Mouse (Mus musculus): ENCODE measurements at regions not wholly inside any gene's neighbourhood (a gene's known extent, or its start where the extent isn't known, plus 50 kb on each side); places are given as distances from the start of the nearest gene placed in this dataset.
A peak's percentile ranks its signal among the peaks of the same experiment; 100 is the strongest.

- Histone ChIP-seq H3K36me3 (ENCODE audit: poor library complexity, severe bottlenecking) (no peaks in the 10 kb centered on the region), H3K4me1 (peaks cover 4% of the 10 kb centered on the region; the same call in 1 of the 2 replicates), H3K4me3 (no peak overlapping the region), H3K9me3 (replicated peaks) (no peaks in the 10 kb centered on the region), H3K9ac (no peak overlapping the region), H3K27me3 (no peaks in the 10 kb centered on the region), H3K27ac (no peak overlapping the region), H3K4me2 (no peak overlapping the region)
- no peak for ATAC-seq
- WGBS, result 93% methylated on average over 5 of the region's 5 CpGs
These were observed 136.4 kb upstream of the Lrfn2 start for GRCm38 (mm10) chr17:48795773-48796172.

GRCm38 (mm10) chr17:48798196-48798595, 134.0 kb upstream of the Lrfn2 start:
- H3K4me1 ChIP-seq, result no peaks in the 10 kb centered on the region
- WGBS, result 84% methylated on average over 3 of the region's 3 CpGs
- H3K36me3 ChIP-seq (ENCODE audit: poor library complexity, severe bottlenecking), result no peaks in the 10 kb centered on the region
- no peak overlapping the region for H3K4me2 ChIP-seq
- no peak overlapping the region for H3K9ac ChIP-seq
- no peak overlapping the region for H3K4me3 ChIP-seq
- no peak overlapping the region for H3K27ac ChIP-seq
- no peaks in the 10 kb centered on the region for H3K27me3 ChIP-seq
- no peak for ATAC-seq
- H3K9me3 ChIP-seq (replicated peaks), result no peaks in the 10 kb centered on the region

- no peaks in the 10 kb centered on the region for H3K36me3 ChIP-seq (ENCODE audit: poor library complexity, severe bottlenecking)
- no peak overlapping the region for H3K4me2 ChIP-seq
- H3K9me3 ChIP-seq (replicated peaks), result no peaks in the 10 kb centered on the region
- no peak overlapping the region for H3K9ac ChIP-seq
- 78% methylated on average over 7 of the region's 7 CpGs for WGBS
- H3K27me3 ChIP-seq, result no peaks in the 10 kb centered on the region
- ATAC-seq, result no peak
- H3K4me1 ChIP-seq, result no peaks in the 10 kb centered on the region
- no peak overlapping the region for H3K27ac ChIP-seq
- H3K4me3 ChIP-seq, result no peak overlapping the region
These were observed 129.5 kb upstream of the Lrfn2 start for GRCm38 (mm10) chr17:48802673-48803072.

GRCm38 (mm10) chr17:48807905-48808304, 124.3 kb upstream of the Lrfn2 start:
- ATAC-seq, result no peak
- H3K9ac ChIP-seq, result no peak overlapping the region
- 69% methylated on average over 3 of the region's 3 CpGs for WGBS

GRCm38 (mm10) chr17:48814753-48815504, 117.2 kb upstream of the Lrfn2 start:
- no peak overlapping the region for H3K9ac ChIP-seq
- H3K4me3 ChIP-seq, result no peak overlapping the region
- no peaks in the 10 kb centered on the region for H3K9me3 ChIP-seq (replicated peaks)
- peaks cover 21% of the 10 kb centered on the region; the same call in 1 of the 2 replicates for H3K4me1 ChIP-seq
- H3K36me3 ChIP-seq (ENCODE audit: poor library complexity, severe bottlenecking), result no peaks in the 10 kb centered on the region
- WGBS, result 41% methylated on average over 15 of the region's 15 CpGs
- H3K27ac ChIP-seq, result no peak overlapping the region
- H3K27me3 ChIP-seq, result no peaks in the 10 kb centered on the region
- H3K4me2 ChIP-seq, result no peak overlapping the region
- ATAC-seq, result 0 out of 2 replicates have a peak, but pooled peaks have one; percentile 36

More at GRCm38 (mm10) chr17:48807905-48808304, 124.3 kb upstream of the Lrfn2 start:
- H3K27ac ChIP-seq, result no peak overlapping the region
- no peak overlapping the region for H3K4me2 ChIP-seq
- no peak overlapping the region for H3K4me3 ChIP-seq
- no peaks in the 10 kb centered on the region for H3K27me3 ChIP-seq
- H3K36me3 ChIP-seq (ENCODE audit: poor library complexity, severe bottlenecking), result no peaks in the 10 kb centered on the region
- H3K9me3 ChIP-seq (replicated peaks), result no peaks in the 10 kb centered on the region
- H3K4me1 ChIP-seq, result peaks cover 9% of the 10 kb centered on the region; the same call in 1 of the 2 replicates

GRCm38 (mm10) chr17:48816588-48817324, 115.4 kb upstream of the Lrfn2 start:
- no peak overlapping the region for H3K27ac ChIP-seq
- no peak for ATAC-seq
- H3K4me3 ChIP-seq, result no peak overlapping the region
- no peak overlapping the region for H3K4me2 ChIP-seq
- H3K4me1 ChIP-seq, result peaks cover 20% of the 10 kb centered on the region; the same call in 1 of the 2 replicates
- H3K27me3 ChIP-seq, result no peaks in the 10 kb centered on the region
- WGBS, result 79% methylated on average over 9 of the region's 9 CpGs
- H3K9ac ChIP-seq, result no peak overlapping the region
- H3K36me3 ChIP-seq (ENCODE audit: poor library complexity, severe bottlenecking), result no peaks in the 10 kb centered on the region
- no peaks in the 10 kb centered on the region for H3K9me3 ChIP-seq (replicated peaks)

GRCm38 (mm10) chr17:48817551-48817950, 114.6 kb upstream of the Lrfn2 start:
- Histone ChIP-seq H3K4me3 (no peak overlapping the region), H3K27ac (no peak overlapping the region), H3K27me3 (no peaks in the 10 kb centered on the region), H3K4me2 (no peak overlapping the region), H3K4me1 (0 out of 2 replicates have a peak, but pooled peaks cover 12% of the 10 kb centered on the region), H3K9ac (no peak overlapping the region), H3K9me3 (replicated peaks) (no peaks in the 10 kb centered on the region), H3K36me3 (ENCODE audit: poor library complexity, severe bottlenecking) (no peaks in the 10 kb centered on the region)
- no peak for ATAC-seq
- WGBS, result 83% methylated on average over 13 of the region's 13 CpGs

- no peaks in the 10 kb centered on the region for H3K9me3 ChIP-seq (replicated peaks)
- ATAC-seq, result no peak
- peaks cover 17% of the 10 kb centered on the region for H3K4me1 ChIP-seq
- H3K4me3 ChIP-seq, result no peak overlapping the region
- H3K27me3 ChIP-seq, result no peaks in the 10 kb centered on the region
- no peaks in the 10 kb centered on the region for H3K36me3 ChIP-seq (ENCODE audit: poor library complexity, severe bottlenecking)
- no peak overlapping the region for H3K4me2 ChIP-seq
- H3K9ac ChIP-seq, result no peak overlapping the region
- no peak overlapping the region for H3K27ac ChIP-seq
- WGBS, result 91% methylated on average over 1 of the region's 1 CpGs
These were observed 112.5 kb upstream of the Lrfn2 start for GRCm38 (mm10) chr17:48819703-48820102.

GRCm38 (mm10) chr17:48822101-48822876, 109.9 kb upstream of the Lrfn2 start:
- Histone ChIP-seq H3K36me3 (ENCODE audit: poor library complexity, severe bottlenecking) (no peaks in the 10 kb centered on the region), H3K27ac (no peak overlapping the region), H3K27me3 (no peaks in the 10 kb centered on the region), H3K9ac (no peak overlapping the region), H3K9me3 (replicated peaks) (no peaks in the 10 kb centered on the region), H3K4me2 (no peak overlapping the region), H3K4me1 (peaks cover 15% of the 10 kb centered on the region), H3K4me3 (no peak overlapping the region)
- 94% methylated on average over 20 of the region's 20 CpGs for WGBS
- no peak for ATAC-seq

- no peak overlapping the region for H3K4me2 ChIP-seq
- H3K36me3 ChIP-seq (ENCODE audit: poor library complexity, severe bottlenecking), result no peaks in the 10 kb centered on the region
- 43% methylated on average over 9 of the region's 9 CpGs for WGBS
- no peak overlapping the region for H3K4me3 ChIP-seq
- H3K9me3 ChIP-seq (replicated peaks), result no peaks in the 10 kb centered on the region
- no peak overlapping the region for H3K9ac ChIP-seq
- peak; percentile 53 for ATAC-seq
- H3K4me1 ChIP-seq, result peaks cover 15% of the 10 kb centered on the region
- H3K27ac ChIP-seq, result no peak overlapping the region
- H3K27me3 ChIP-seq, result no peaks in the 10 kb centered on the region
These were observed 108.3 kb upstream of the Lrfn2 start for GRCm38 (mm10) chr17:48823921-48824320.

GRCm38 (mm10) chr17:48825212-48825913, 106.8 kb upstream of the Lrfn2 start:
- WGBS, result 65% methylated on average over 9 of the region's 9 CpGs
- H3K4me2 ChIP-seq, result no peak overlapping the region
- H3K9me3 ChIP-seq (replicated peaks), result no peaks in the 10 kb centered on the region
- ATAC-seq, result 0 out of 2 replicates have a peak, but pooled peaks have one; percentile 38
- peaks cover 15% of the 10 kb centered on the region for H3K4me1 ChIP-seq
- no peaks in the 10 kb centered on the region for H3K27me3 ChIP-seq
- H3K36me3 ChIP-seq (ENCODE audit: poor library complexity, severe bottlenecking), result no peaks in the 10 kb centered on the region
- H3K4me3 ChIP-seq, result no peak overlapping the region
- no peak overlapping the region for H3K9ac ChIP-seq
- H3K27ac ChIP-seq, result no peak overlapping the region

Data from forebrain, embryonic 13.5 days (tissue).